Mouse (Mus musculus) small intestine, adult 10 weeks (tissue): ENCODE results near the gene Fes. TPM values are rescaled to one million over a fixed set of nuclear protein-coding genes. Genes with fewer than 3 reads are reported as not detected.

Source experiments
- polyA plus RNA-seq: library from polyadenylated mRNA; stranded (reverse); fragments of 350-450 nt; fragmentation: Illumina TruSeq; extraction: RNeasy Lipid Tissue Mini Kit (QIAGEN cat#74804); gene quantifications from one replicate; pipeline ENCODE4 v1.2.3, GENCODE M21; 2014; ENCODE audit warnings: low replicate concordance

Gene Fes
- polyA plus RNA-seq: 0.48 TPM

DNA sequence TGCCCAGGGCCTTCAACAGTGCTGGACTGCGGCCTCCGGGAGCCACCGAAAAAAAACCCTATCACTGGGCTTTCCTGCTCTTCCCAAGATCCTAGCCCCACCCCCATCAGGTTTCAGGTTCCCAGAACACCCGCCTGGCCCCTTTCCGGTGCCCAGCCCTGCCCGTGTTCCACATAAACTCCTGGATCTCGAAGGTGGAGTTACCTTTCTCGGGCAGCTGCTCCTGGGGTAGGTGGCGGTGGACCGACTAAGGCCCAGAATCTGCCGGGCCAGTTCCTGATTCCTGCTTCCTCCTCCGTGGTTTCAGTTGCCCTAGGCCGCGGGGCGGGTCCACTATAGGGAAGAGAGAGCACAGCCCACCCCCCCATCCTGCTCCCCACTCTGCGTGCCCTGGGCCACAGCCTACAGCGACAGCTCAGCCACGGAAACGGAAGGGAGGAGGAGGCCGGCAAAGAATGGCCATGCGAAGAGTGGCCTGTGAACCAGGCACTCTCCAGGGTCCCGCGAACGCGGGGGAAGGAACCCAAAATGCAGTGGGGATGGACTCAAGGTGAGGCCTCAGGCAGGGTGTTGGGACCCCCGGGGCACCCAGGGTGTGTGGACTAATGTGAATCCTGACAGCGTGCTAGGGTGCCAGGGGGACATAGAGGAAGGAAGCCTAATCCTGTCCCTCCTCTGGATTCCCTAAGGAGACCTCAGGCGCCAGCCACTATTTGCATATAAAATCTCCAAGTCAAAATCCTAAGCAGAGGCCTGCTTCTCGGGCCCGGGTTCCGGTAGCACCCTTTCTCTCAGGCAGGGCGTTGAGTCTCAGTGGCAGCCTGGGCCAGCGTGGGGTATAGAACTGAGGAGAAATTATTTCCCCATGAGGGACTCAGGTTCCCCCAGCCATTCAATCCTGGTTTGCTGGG is at the start of gene Fes:
Fes (minus strand) TSS at position 314 of the 911 bp plus-strand sequence.

GRCm38 (mm10) chr7:80405188-80405695 is 17.5 kb upstream of the Fes start, which contains the start of gene Furin:
TSS of gene Furin (minus strand) at chr7:80405436.

DNA sequence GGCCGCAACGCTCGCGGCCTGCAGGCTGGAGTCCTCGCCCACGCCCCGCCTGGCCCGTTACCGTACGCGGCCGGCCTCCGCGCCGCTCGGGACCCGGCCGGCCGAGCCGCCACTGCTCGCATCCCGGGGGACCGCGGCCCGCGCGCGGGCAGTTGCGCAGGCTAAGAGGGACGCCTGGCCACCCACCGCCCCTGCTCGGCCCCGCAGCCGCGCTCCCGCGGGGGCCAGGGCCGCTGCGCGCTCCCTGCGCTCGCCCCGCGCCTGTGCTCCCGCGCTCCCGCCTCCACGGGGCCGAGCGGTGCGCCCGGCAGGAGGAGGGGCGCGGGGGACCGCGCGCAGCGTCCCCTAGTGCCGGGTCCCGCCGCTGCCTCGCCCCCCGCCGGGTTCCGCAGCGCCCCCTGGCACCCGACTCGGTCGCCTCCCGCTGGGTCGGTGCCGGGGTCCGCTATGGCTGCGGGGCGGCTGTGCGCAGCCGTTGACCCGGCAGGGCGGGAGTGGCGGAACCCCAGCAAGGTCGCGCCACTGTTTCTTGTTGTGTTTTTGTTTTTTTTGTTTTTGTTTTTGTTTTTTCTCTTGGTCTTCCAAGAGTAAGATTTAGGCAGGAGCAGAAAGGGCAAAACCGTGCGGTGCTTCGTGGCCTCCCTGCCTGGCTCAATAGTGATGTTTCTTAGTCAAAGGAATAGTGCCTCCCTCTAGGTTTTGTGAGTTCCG is 16.6 kb downstream of the Fes start, which contains the start of gene Man2a2:
Man2a2 (minus strand) TSS at position 335 of the 711 bp plus-strand sequence.

GRCm38 (mm10) chr7:80342858-80343257 is 44.9 kb downstream of the Fes start, which contains the start of gene Hddc3:
TSS of gene Hddc3 (plus strand) at chr7:80343104.

DNA sequence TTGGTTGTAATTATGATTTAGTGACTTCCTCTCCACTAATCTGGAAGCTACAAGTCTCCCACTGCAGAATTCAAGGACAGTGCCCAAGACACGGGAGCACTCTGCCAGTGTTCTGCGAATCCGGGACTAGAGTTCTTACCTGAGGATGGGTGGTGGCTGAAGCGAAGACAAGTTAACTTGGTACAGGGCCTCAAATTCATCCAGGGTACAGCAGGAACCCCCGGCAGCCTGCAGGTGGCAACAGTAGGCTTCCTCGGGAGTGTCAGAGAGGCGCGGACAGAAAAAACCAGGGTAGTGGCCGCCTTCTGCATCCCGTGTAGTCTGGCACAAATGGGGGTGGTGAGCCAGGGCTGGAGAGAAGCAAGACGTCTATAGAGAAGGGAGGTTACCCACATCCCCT is 47.0 kb downstream of the Fes start, which contains the start of gene Unc45a:
Unc45a (minus strand) TSS at position 213 of the 400 bp plus-strand sequence.

Other genes starting within 250 kb of the Fes start
- 2.6 TPM for gene Sema4b, start 201.1 kb downstream of the Fes start, polyA plus RNA-seq
- 18.0 TPM for gene Cib1, start 155.1 kb downstream of the Fes start, polyA plus RNA-seq
- gene Gdpgp1, start 155.1 kb downstream of the Fes start, polyA plus RNA-seq: 1.9 TPM
- not detected for gene Ttll13, start 141.6 kb downstream of the Fes start, polyA plus RNA-seq
- gene Ngrn, start 126.7 kb downstream of the Fes start, polyA plus RNA-seq: 9.5 TPM
- gene Vps33b, start 118.3 kb downstream of the Fes start, polyA plus RNA-seq: 4.6 TPM
- 28.1 TPM for gene Prc1, start 93.5 kb downstream of the Fes start, polyA plus RNA-seq
- 2.9 TPM for gene Rccd1, start 63.5 kb downstream of the Fes start, polyA plus RNA-seq
- 1.2 TPM for gene Unc45a, start 46.9 kb downstream of the Fes start, polyA plus RNA-seq
- gene Hddc3, start 44.8 kb downstream of the Fes start, polyA plus RNA-seq: 11.0 TPM
- gene Man2a2, start 16.6 kb downstream of the Fes start, polyA plus RNA-seq: 3.3 TPM
- gene Furin, start 17.5 kb upstream of the Fes start, polyA plus RNA-seq: 1.1 TPM
- gene Blm, start 147.2 kb upstream of the Fes start, polyA plus RNA-seq: 10.6 TPM